Mouse (Mus musculus) right cerebral cortex, postnatal 36 days (tissue): ENCODE data around the gene Wtip.
A peak's percentile ranks its signal among the peaks of the same experiment; 100 is the strongest.
"Not testable (repeated sequence)": the region's sequence is repeated elsewhere in the genome, so short reads cannot be mapped to it uniquely, and the experiment has no call there.

Experiments used
- DNase-seq, 2 experiments: peaks; one replicate each; pipeline ENCODE4 v3.0.0; 2022; ENCODE audit warnings: low spot score in 2 of 2, mixed read lengths in 1 of 2

Wtip gene

DNA sequence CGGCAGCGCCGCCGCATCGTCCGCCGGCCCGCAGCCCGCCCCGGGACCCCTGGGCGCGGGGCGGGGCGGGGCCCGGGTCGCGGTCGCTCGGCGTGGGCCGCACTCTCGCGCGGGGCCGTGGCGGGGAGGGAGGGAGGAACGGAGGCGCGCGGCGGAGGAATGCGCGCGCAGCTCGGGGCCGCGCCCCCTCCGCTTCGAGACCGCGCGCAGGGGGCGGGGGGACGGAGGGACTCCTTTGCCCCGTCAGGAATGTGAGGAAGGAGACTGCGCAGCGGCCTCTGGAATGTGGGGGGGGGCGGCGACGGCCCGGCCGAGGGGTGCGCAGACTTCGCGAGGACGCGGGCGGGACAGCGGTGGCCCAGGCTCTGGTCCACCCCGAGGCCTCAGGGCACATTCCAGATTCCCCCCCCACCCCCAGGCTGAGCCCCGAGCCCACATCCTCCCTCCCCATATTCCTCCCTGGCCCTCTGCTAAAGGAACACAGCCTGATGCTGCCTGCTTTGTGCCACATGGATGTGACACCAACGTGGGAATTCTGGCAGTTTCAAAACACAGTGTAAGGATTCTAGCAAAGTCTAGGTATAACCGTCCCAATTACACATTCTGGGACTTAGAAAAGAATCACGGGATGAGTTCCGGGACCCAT, at the start of gene Wtip:
Gene Wtip (minus strand): TSS at position 152 of the 646 bp plus-strand sequence.
- DNase-seq: no peak

DNA sequence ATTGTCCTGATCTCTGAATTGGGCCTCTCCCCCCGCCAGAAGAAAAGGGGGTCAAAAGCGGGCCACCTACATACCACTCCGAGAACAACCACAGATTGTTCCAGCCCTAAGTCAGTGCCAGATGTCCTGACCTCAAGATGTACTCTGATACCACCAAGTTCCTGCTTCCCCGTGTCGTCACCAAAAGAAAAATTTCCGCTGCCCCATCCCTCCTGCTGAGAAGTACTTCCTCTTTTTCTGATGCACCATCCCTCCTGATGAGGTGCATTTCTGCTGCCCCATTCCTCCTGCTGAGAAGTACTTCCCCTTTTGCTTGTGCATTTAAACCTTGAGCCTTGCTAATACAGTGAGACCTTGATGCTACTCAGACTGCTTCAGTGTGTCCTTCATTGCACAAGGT, 43.2 kb upstream of the Wtip start:
- not testable (repeated sequence) for DNase-seq

DNA sequence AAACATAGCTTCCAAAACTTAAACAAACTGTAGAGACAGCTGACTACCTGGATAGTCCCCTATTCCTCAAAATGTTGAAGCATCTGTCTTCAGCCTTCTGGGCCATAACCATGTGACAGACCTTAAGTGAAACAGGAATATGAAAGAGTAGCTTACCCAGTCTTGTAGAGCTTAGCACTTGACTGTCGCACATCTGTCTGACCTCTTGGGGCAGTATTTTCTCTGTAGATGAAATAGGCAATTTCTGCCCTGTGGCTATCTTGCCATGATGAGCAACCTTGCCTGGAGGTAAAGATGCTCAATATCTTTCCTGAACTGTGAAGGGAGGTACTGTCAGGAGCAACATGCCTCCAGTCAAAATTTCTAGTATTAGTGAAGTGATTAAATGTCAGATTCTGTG, 39.2 kb upstream of the Wtip start:
- no peak for DNase-seq

DNA sequence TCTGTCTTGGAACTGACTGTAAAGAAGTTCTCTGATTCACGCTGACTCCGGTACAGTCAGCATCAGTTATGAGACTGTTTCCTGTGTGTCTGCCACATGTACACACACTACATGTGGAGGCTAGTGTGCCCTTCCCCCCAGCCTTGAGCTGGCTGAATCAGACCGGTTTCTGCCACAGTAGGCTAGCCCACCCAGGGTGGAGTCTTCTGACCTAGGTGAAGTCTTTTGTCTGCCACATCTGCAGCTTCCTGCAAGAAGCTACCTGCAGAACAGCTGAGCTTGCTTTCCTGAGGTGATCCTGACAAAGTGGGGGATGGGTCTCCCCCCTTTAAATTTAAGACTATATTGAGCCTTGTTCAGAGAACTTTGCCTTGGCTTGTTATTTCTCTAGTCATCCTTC, 36.4 kb upstream of the Wtip start, which contains the start of gene Uba2:
Gene Uba2 (minus strand): TSS at position 146 of the 400 bp plus-strand sequence.
- no peak for DNase-seq

DNA sequence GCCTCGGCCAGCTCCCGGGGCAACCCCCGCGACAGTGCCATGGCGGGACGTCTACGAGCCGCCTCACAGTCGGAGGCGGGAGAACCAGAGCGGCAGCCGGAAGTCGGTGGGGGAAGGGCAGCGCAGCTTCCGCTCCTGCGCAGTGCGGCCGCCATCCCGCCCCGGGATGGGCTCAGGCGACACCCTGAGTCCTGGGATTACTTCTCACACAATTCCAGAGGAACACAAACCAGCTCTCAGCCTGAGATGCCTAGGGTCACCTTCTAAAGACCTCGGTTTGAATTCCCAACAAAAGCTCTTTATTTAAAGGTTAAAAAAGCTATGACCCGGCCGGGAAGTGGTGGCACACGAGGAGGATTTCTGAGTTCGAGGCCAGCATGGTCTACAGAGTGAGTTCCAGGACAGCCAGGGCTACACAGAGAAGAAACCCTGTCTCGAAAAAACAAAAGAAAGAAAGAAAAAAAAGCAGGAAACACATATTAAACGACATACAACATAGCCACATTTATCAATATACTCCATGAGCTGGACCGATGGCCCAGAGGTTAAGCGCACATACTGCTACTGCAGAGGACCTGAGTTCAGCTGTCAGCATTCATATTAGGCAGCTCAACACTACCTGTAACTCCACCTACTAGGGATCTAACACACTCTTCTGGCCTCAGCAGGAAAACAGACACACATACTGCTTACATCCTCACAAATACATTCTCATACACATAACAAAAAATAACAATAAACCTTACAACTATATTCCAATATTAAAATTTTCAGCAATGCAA, 35.6 kb upstream of the Wtip start:
- peak; percentile 88 for DNase-seq

DNA sequence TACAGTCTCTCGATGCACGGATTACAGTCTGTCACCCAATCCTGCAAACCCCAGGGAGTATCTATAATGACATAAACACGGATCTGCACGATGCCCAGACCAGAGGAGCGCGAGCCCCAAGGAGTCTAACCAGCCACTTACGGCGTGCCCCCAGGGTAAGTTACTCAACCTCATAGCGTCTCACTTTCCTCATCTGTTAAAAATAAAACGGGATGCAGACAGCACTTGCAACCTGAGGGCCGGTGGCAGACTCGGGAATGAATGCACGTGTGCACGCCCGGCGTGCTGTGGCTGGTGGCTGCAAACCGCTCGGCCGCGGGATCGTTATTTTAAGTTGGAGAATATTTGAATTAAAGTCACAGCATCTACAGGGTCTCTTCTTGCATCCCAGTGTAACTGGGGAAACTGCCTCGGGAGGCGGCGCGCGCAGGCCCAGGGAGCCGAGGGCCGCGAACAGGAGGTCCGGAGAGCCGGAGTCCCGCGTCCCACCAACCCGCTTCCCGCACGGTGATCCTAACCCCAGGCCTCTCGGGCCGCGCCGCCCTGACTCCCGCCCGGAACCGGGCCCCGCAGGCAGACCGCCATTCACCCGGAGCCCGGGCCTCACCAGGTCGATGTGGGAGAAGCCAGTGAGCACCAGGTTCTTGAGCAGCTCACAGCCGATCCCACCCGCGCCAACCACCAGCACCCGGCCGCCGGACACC, 34.9 kb upstream of the Wtip start:
- peak; percentile 16 to 27 for DNase-seq

DNA sequence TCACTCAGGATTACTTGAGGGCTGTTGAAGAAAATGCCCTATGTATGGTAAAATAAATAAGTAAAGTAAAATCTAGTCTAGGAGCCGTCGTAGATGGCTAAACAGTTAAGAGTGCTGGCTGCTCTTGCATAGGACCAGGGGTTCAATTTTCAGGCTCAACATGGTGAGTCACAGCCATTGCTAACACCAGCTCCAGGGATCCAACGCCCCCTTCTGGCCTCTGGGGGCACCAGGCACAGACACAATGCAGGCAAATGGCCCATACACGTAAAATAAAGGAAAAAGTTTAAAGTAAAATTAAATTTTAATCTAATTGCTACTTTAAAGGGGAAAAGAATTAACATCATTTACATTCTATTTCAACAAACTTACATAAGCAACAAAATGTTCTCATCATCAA, 33.8 kb upstream of the Wtip start:
- DNase-seq: no peak

DNA sequence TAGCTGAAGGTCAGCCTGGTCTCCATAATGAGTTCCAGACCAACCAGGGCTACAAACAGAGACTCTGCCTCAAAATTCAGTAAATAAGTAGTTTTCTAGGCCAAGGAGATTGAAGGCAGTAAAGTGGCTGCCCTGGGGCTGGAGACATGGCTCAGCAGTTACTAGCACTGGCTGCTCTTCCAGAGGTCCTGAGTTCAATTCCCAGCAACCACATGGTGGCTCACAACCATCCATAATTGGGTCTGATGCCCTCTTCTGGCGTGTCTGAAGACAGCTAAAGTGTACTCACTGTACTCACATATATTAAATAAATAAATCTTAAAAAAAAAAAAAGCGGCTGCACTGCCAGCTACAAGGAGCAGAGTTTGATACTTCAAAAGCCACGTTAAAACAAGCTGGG, 32.9 kb upstream of the Wtip start:
- no peak for DNase-seq

DNA sequence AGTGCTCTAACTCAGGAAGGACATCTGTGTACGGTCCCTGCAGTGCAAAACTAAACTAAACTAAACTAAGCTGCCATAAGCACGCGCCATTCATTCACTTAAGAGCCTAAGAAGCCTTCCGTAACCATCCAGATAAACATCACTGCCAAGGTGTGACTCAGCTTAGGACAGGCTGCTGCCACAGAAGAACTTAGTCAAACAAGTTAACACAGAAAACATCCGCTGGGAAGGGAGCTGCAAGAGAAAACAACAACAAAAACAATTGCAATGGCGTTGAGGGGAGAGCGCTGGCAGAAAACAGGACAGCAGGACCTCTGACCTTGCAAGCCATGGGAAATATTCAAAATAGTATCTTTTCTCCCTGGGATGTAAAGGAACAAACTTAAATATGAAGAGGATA, 31.6 kb upstream of the Wtip start:
- no peak for DNase-seq

DNA sequence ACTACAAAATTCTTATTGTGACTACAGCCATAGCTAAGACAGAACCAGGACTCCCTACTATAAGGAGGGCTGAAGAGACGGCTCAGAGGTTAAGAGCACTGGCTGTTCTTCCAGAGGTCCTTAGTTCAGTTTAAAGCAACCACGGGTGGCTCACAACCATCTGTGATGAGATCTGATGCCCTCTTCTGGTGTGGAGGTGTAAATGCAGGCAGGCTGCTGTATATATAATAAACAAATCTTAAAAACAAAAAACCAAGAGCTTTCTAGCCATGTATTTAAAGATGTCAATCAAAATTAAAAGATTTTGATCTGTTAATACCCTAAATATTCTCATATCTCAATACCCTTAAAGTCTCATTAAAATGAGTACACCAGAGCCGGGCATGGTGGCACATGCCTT, 26.1 kb upstream of the Wtip start:
- DNase-seq: no peak

DNA sequence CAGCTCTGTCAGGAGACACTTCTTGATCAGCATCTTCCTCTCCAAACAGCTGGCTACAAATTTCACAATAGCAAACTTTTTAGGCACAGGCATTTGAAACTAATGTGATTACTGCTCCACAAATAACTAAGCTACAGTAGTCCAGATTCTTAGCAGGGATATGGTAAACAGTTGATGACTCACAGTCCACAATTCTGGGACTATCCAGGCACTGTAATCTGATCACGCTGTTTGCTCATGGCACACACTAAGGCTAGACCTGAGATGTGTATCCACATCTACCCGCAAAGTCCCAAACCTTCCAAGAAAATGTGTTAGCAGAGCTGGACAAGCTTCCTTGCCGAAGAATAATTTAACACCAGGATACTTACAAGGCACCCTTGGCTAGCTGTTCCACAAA, 24.9 kb upstream of the Wtip start:
- DNase-seq: no peak

DNA sequence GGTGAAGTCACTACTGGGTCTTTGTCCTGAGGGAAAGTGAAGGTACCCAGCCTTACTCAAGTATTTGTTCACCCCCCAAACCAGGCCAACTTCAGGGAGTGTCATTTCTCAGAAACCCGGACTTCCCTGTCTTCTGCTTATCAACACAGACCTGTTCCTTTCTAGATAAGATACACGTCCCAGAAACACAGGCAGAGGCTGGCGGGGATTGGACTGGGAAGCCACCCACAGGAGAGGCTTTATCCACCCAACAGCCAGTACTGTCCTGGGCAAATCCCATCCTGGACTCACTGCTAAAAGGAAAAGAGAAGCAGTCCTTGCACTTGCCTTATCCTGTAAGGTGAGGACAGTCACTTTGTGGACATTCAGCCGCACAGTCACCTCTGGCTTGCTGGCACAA, 14.1 kb upstream of the Wtip start:
- no peak for DNase-seq

DNA sequence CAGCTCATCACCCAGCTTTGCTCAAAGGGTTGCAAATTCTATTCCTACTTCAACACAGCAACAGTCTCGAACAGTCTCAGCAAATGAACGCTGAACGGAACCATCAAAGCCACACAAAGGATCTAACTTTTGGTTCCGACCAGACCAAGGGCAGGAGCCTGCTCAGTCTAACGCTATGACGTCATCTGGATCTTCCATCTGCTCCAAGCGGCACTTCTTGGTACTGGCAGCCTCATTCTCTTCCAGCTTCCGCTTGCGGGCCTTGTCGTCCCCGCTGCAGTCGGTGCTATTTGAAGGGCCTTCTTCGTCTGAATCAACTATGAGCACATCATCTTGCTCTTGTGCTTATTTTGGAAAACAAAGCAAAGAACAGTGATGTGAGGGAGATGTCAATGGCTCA, 8.1 kb upstream of the Wtip start:
- DNase-seq: peak in 1 of 2 experiments; percentile 28

DNA sequence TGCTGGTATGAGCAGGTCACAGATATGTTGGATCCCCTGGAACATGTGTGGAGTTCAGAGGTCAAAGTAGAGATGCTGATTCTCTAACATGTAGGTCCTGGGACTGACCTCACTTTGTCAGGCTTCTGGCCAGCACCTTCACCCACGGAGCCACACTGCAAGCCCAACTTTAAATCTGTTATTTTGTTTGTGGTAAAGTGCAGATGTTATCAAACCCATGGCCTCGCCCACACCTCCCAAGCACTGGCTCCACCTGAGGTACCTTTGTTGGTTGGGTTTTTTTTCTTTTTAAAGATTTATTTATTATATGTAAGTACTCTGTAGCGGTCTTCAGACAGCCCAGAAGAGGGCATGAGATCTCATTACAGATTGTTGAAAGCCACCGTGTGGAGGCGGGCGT, 6.4 kb upstream of the Wtip start:
- DNase-seq: no peak

DNA sequence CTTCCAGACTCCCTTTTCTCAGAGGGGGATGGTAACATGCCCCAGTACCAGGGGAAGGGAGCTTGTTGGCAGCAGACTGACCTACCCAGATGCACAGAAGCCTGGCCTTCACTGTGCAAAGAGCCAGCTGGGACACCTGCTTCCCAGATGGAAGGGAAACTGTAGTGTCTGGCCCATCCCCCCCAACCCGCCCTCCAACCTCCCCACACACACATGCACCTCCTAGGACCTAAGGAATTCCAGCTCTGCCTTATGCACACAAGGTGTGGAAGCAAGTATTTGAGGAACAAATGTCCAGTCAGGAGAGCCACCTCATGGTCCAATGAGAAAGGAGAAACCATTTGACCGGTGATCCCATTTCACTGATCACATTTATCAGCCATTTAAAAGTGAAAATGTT, 1.3 kb upstream of the Wtip start:
- no peak for DNase-seq

DNA sequence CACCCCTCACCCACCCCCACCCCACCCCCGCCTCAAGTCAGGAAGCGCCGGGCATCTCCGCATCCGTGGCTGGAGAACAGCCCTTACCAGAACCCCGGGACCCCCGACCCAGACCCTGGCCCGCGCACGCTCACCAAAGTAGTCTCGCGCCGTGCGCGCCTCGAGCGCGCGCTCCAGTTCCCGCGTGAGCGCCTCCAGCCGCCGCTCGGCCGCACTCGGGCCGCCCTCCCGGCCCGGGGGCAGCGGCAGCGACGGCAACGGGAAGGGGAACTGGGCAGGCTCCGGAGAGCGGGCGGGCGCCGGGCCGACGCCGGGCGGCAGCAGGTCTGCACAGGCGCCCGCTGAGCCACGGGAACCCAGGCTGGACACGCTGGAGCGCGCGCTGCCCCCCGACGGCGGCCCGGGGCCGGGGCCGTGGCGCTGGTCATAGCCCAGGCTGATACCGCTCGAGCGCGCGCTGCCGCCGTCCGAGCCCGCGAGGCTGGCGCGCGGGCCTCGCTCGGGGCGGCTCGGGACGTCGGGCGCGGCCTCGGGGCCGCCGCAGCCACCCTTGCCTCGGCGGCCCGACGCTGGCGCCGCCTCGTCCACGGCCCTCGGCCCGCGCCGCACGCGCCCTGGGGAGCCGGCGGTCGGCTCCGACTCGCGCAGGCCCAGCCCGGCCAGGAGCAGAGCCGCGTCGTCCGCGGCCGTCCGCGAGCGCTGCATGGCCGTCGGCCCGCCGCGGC, 551 bp downstream of the Wtip start:
- DNase-seq: no peak

DNA sequence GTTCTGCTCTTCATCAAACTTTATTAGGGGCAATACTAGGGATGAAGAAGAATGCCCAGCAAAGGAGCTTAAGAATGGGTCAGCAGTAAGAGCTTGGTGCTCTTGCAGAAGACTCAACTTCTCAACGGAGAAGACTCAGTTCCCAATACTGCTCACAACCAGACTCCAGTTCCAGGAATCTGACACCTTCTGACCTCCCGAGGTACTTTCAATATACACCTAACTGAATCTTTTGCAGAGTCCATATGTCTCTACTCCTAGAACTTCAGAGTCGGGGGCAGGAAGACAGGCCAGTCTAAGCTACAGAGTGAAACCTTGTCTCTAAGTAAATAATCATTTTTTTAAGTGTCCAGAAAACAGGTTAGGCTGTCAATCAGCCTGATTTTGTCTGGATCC, 1.1 kb downstream of the Wtip start:
- no peak for DNase-seq

DNA sequence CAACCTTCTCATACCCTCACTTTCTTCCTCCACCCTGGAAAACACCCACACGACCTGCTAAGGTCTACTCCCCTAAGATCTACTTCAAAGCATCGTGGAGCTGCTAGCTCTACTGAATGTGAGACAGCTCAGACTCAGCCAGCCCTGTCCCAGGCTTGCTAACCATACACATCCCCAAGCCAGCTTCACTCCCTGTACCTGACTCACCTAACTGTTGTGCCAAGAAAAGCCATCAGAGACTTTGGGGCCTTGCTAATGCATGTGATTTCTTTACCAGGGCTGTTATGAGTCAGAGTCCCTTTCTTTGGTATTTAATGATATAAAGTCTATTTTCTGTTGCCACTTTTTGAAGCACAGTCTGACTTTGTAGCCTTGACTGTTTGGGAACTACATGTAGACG, 1.9 kb downstream of the Wtip start:
- no peak for DNase-seq

DNA sequence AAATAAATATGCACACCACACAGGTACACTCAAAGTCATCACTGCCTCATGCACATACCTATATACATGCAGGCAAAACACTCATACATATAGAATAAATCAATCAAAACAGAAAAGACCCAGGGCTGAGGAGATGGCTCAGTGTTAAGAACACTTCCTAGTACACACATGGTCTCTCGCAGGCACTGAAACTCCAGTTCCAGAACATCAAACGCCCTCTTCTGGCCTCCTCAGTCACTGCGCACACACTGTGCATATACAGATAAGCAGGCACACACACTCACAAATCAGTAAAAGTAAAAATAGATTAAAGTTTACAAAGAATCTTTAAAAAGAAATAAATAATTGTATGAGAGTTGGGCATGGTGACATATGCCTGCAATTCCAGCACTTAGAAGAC, 6.8 kb downstream of the Wtip start:
- no peak for DNase-seq

DNA sequence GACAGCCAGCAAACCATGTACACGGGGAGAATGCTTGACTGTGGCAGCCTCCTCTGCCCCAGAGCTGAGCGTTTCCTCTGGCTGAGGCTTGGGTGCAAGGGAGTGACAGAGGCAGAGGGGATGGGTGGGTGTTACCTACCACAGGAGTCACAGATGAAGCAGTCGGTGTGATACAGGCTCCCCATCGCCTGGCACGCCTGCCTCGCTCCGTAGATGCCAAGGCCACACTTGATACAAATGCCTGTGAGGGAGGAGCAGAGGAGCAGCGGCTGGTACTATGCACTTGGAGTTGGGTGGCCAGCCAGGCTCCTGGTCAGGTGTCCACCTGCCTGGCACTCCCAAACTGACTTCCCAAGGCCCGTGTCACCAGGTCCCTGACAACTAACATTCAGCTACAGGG, 7.7 kb downstream of the Wtip start:
- no peak for DNase-seq

DNA sequence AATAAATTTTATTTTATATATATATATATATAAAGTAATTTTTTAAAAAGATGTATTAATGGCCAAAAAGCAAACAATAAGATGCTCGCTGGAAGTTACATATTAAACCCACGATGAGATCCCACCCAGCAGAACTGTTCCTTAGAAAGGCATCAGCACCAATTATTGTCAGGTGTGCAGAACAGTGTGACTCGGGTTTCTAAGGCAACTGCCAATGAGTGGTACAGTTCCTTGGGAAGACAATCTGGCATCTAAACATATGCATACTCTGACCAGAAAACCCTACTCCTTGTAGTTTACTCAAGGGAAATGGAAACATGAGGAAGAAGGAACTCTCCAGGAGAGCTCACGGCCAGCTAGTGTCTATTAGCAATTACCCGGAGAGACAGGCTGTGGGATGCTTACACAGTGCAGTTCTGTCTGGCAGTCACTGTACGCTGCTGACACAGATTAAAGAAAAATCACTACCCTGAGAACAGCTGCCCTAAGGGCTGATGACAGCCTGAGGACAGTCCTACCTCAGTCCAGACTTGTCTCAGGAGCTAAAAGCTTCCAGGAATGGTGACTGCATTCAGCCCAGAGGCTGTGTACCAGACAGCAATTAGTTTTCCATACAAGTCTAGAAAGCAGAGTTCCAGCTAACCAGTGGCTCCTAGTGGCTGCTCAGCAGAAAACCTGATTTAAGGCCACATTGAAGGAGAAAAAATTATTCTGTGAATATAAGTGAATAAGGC, 9.9 kb downstream of the Wtip start:
- no peak for DNase-seq

DNA sequence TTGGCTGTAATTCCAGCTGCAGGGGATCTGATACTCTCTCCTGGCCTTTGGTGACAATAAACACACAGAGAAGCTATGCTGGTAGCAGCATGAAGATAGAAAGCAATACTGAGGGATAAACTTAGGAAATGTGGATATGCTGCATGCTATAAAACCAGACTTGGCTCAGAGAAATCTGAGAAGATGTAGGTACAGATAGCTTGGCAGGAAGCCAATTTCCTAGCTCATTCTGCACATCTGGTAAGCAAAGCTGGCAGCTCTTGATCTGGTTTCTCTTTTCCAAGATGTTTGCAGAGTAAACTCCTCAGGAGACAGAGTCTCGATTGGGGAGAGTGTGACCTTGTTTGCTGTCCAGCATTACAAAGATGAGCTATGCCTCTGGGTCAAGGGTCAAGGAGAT, 12.4 kb downstream of the Wtip start:
- DNase-seq: not testable (repeated sequence)
